Mouse (Mus musculus): ENCODE measurements around the gene Cpa1.

The Cpa1 gene

DNA sequence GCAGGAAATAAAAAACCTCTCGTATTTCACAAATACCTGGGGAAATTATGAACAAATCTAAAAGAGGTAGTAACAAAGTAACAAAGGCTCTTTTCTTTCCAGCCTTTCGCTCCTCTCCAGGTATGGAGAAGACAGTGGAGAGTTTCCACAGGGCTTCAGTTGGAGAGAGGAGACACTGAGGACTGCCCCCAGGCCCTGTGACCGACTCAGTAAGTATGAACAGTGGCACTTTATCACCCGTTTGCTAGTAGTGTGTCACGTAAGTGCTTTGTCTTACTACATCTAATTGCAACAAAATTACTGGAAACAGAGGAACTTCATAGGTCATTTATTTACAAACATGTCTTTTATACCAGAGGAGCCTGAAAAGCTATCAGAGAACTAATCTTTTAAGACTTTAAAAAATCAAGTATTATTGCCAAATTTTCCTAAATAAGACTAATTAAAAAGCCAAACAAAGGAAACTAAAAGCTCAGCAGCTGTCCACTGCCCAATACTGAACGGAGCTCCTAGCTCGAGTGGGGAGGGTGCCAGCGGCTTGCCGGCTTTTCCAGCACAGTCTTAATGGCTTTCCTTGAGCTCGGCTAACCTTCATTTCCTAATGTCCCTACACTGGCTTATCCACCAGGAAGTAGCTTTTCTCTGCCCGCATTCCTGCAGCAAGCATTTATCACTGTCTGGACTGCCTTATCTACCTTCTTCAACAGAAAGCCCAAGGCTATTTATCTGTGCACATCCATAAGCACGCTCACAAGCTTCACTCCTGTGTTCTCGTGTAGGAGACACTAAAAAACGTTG lies 34.9 kb downstream of the Cpa1 start:
- no peak for DNase-seq (ENCODE audit: low read depth)

DNA sequence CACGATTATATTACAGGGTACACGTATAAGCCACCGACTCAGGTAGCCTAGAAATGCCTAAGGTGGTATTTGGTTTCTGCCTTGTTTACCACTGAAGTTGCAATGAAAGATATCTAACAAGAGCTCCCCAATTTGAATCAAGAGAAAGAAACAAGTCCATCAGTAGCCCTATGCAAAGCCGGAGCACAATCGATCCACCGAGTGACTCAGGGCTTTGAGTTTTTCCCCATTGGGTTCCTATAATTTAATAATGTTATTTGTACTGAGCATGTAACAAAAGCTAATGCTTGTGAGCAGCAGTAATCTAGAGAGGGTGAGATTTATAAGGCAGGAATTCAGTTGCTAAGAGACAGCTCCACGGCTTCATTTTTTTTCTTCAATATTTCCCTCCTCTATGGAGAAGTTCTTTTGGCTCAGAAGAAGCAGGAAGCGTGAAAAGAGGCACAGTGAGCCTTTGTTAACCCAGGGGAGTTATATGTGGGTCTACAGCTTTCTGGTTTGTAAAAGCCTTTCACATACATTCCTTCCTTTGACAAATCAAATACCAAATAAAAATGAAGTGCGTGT lies 35.8 kb downstream of the Cpa1 start:
- DNase-seq (ENCODE audit: low read depth), result no peak

DNA sequence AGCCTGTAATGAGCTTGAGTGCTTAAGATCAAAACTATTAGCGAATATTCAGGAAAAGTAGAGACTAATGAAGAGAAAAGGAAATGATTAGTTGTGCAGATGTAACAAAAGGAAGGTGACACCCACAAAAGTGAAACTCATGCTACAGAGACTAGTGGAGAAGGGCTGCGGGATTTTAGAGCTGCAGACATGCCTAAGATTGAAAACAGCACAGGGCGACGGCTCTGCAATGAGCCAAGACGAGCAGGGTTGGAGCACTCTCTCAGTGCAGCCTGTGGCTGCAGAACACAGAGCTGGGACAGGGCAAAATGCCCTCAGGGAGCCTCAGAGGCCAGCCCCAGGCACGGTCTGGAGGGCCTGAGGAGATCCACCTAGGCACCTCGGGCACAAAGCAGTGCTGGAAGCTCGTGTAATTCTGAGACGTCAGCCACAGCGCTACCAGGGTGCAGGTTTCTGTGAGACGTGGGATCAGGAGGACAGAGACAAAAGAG lies 36.3 kb downstream of the Cpa1 start:
- DNase-seq (ENCODE audit: low read depth), result no peak

- no peak for DNase-seq (ENCODE audit: low read depth)
These were observed 37.5 kb downstream of the Cpa1 start for GRCm38 (mm10) chr6:30676506-30676905.

- DNase-seq (ENCODE audit: low read depth), result no peak
These were observed 38.6 kb downstream of the Cpa1 start for GRCm38 (mm10) chr6:30677591-30677990.

- DNase-seq (ENCODE audit: low read depth), result no peak
These were observed 39.5 kb downstream of the Cpa1 start for GRCm38 (mm10) chr6:30678482-30678881.

- DNase-seq (ENCODE audit: low read depth), result no peak
These were observed 40.5 kb downstream of the Cpa1 start for GRCm38 (mm10) chr6:30679567-30679966.

- DNase-seq (ENCODE audit: low read depth), result no peak
These were observed 41.4 kb downstream of the Cpa1 start for GRCm38 (mm10) chr6:30680442-30680841.

DNA sequence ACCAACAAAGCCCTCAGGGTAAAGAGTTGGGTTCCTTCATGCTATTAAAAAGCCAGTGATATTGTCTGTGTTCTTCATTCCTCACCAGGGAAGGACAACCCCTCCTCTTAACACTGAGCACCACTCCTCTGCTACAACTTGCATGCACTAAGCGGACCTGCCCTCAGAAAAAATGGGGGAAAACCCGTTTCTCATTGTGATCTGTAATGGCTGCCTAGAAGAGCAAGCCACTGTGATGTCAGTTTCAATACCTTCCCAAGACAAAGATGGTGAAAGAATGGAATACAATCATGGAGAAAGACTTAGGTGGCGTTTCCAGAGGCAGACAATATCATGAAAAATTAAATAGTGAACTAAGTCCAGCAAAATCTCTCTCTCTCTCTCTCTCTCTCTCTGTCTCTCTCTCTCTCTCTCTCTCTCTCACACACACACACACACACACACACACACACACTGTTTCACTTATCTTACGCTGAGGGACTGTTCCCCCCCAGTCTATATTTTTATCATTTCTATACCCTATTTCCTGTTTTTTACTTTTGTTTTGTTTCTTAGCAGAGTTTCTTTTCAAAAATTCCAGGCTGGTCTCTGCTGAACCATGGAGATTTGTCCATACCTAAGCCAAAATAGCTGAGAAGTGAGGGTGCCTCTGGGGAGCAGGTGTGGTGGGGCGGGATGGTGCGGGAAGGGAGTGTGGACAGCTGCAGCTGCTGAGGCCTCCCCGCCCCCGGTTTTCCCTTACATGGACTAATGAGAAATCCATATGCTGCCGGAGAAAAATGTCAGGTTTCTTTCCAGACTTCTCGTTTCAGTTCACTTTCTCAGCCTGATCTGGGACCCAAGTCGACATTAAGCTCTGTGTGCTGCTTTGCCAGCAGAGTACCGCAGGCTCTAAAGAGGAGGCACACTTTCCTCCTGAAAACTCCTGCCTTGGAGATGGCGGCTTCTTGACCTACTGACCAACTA lies 43.2 kb downstream of the Cpa1 start:
- no peak for DNase-seq (ENCODE audit: low read depth)

DNA sequence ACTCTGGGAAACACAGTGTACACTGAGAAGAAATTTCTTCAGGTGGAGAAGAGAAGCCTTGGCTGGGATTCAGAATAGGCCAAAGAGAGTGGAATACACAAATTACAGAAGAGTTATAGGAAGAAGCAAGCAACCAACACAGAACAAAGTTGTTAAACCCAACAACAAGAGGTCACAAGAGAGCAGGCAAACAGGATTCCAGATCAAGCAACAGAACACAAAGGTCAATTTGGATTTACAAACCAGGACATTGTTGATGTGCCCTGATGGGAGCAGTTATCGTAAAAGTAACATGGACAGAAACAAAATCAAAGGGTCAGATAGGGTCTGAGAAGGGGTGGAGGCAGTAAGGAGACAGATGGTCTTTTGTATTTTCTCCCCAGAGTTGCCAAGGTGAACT lies 45.6 kb downstream of the Cpa1 start:
- no peak for DNase-seq (ENCODE audit: low read depth)

- DNase-seq (ENCODE audit: low read depth), result no peak
These were observed 48.2 kb downstream of the Cpa1 start for GRCm38 (mm10) chr6:30687198-30687597.

DNA sequence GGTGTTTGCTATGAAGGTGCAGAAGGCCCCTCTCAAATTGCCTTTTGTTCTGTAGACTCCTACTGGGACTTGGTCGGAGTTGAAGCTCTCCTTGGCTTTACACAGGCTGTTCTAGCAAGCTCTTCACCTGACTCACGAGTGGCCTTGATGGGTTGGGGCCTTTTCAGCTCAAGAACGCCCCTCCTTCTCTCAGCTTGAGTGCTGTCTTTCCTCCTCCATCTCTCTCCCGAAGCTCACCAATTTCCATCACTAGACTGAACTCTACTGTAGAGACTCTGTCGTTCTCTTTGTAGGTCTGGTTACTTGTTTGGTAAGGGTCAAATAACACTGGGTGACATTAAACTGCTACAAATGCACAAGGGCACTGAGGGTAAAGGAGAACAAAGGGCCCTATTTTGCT lies 53.8 kb downstream of the Cpa1 start:
- DNase-seq (ENCODE audit: low read depth), result no peak

- peak; percentile 78 for DNase-seq (ENCODE audit: low read depth)
These were observed 54.5 kb downstream of the Cpa1 start, which contains the start of gene Cep41 for GRCm38 (mm10) chr6:30693350-30693991. TSS of gene Cep41 (minus strand) at chr6:30693749.

- DNase-seq (ENCODE audit: low read depth), result no peak
These were observed 55.2 kb downstream of the Cpa1 start for GRCm38 (mm10) chr6:30694209-30694608.

All from fibroblast of lung, adult 2 months (primary cell).